Mouse (Mus musculus) ES-E14 (cell line): ENCODE data around the gene Ankrd34a. TPM values are rescaled to one million over a fixed set of nuclear protein-coding genes. Genes with fewer than 3 reads are reported as not detected.
A peak's percentile ranks its signal among the peaks of the same experiment; 100 is the strongest.

ENCODE experiments used
- DNase-seq: peaks from one replicate; pipeline ENCODE4 v3.0.0-alpha.2; 2013; ENCODE audit warnings: low read depth, low spot score
- H3K27ac ChIP-seq: 2 replicates; pipeline ENCODE4 v1.5.1; 2012; ENCODE audit warnings: low read depth, mild to moderate bottlenecking, low read length, moderate library complexity, mixed read lengths; ENCODE audit not compliant: poor library complexity, insufficient read depth, severe bottlenecking
- H3K36me3 ChIP-seq: 2 replicates; pipeline ENCODE4 v1.6.1; 2012; ENCODE audit warnings: mild to moderate bottlenecking, low read length, moderate library complexity, mixed read lengths; ENCODE audit not compliant: control insufficient read depth, poor library complexity, insufficient read depth, severe bottlenecking
- H3K4me1 ChIP-seq, 2 experiments: fragments of 150-350 bp in 1 of 2; sonication (generic) in 1 of 2; 2 replicates each; pipeline ENCODE4 v1.6.1; 2012; ENCODE audit warnings: low read length in 2 of 2, mild to moderate bottlenecking in 1 of 2, mixed read lengths in 1 of 2; ENCODE audit not compliant: control insufficient read depth in 2 of 2, insufficient read depth in 2 of 2, poor library complexity in 1 of 2
- H3K4me3 ChIP-seq, 2 experiments: fragments of 150-350 bp in 1 of 2; sonication (generic) in 1 of 2; 2 replicates each; pipeline ENCODE4 v1.5.1; 2012; ENCODE audit warnings: low read length in 2 of 2, low read depth in 1 of 2, mild to moderate bottlenecking in 1 of 2, mixed read lengths in 1 of 2; ENCODE audit not compliant: insufficient read depth in 1 of 2, poor library complexity in 1 of 2, severe bottlenecking in 1 of 2
- H3K9ac ChIP-seq: 2 replicates; pipeline ENCODE4 v1.6.1; 2012; ENCODE audit warnings: low read depth, mild to moderate bottlenecking, low read length, mixed read lengths; ENCODE audit not compliant: poor library complexity, insufficient read depth, severe bottlenecking
- H3K9me3 ChIP-seq: fragments of 150-350 bp; sonication (generic); 2 replicates; pipeline ENCODE4 v1.6.1; 2012; ENCODE audit warnings: low read depth, mild to moderate bottlenecking, low read length; ENCODE audit not compliant: control insufficient read depth, insufficient read depth
- CHD2 ChIP-seq: IDR thresholded peaks from 2 replicates; pipeline ENCODE4 v1.6.1; 2014; ENCODE audit warnings: mild to moderate bottlenecking, low read depth, low read length, inconsistent platforms
- HCFC1 ChIP-seq: IDR thresholded peaks from 2 replicates; pipeline ENCODE4 v1.6.1; 2012; ENCODE audit warnings: low read length, inconsistent platforms, borderline replicate concordance; ENCODE audit not compliant: insufficient read depth
- MAFK ChIP-seq: IDR thresholded peaks from 2 replicates; pipeline ENCODE4 v1.6.1; 2014; ENCODE audit warnings: mild to moderate bottlenecking, low read depth, low read length, inconsistent platforms; ENCODE audit not compliant: insufficient read depth
- ZC3H11A ChIP-seq: IDR thresholded peaks from 2 replicates; pipeline ENCODE4 v1.6.1; 2012; ENCODE audit warnings: low read depth, mild to moderate bottlenecking, inconsistent platforms, low read length, borderline replicate concordance
- ZNF384 ChIP-seq: IDR thresholded peaks from 2 replicates; pipeline ENCODE4 v1.6.1; 2012; ENCODE audit warnings: low read depth, low read length, inconsistent platforms
- in situ Hi-C, 2 experiments: fragments of 600-800 bp; cut with MboI; formaldehyde crosslinking; loops; one replicate each; pipeline ENCODE4 v1.15.1; 2025; ENCODE audit warnings: low sequenced_read_pairs in 2 of 2, inconsistent platforms in 1 of 2; ENCODE audit not compliant: unreplicated experiment in 2 of 2
- total RNA-seq: library from RNA; depleted of rRNA; stranded (reverse); fragments of 300-350 nt; gene quantifications from 2 replicates; pipeline ENCODE4 v1.2.3, GENCODE M21; 2012

Ankrd34a gene
- total RNA-seq, 1 experiment: 0.67 TPM

DNA sequence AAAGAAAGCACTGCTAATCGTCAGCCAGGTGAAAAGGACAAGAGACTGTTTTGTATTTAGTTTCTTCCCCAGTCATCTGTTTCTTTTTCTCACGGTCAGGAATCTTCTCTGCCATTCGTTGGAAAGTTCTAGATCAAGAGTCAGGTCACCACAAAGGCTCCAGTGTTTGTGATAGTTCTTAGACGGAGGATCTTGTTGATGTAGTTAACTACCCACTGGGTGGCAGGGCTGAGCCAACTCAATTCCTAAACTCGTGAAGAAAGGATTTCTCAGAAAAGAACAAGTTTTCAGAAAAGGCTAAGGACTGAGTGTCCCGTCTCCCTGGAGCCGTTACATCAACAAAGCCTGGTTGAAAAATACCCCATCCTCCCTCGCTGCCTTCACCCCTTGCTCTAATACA lies 45.2 kb upstream of the Ankrd34a start:
- Histone ChIP-seq H3K36me3 (no peaks in the 10 kb centered on the region), H3K4me1 (peaks cover 2 to 13% of the 10 kb centered on the region in 2 experiments), H3K27ac (no peak overlapping the region), H3K9me3 (no peaks in the 10 kb centered on the region), H3K4me3 (no peak overlapping the region), H3K9ac (no peak overlapping the region)
- DNase-seq: no peak
- in situ Hi-C loops: no loop called here
- TF ChIP-seq HCFC1: no peak
- no peak for TF ChIP-seq MAFK
- TF ChIP-seq ZNF384: no peak
- TF ChIP-seq ZC3H11A: 0 out of 2 replicates have a peak, but pooled peaks have one; percentile 49
- no peak for TF ChIP-seq CHD2

- in situ Hi-C loops: no loop called here
- no peak overlapping the region for H3K27ac ChIP-seq
- no peak for DNase-seq
- no peaks in the 10 kb centered on the region for H3K9me3 ChIP-seq
- no peak for TF ChIP-seq HCFC1
- TF ChIP-seq MAFK: no peak
- no peak for TF ChIP-seq ZC3H11A
- TF ChIP-seq CHD2: no peak
- TF ChIP-seq ZNF384: no peak
- peaks cover 2 to 13% of the 10 kb centered on the region in 2 experiments for H3K4me1 ChIP-seq
- no peak overlapping the region for H3K9ac ChIP-seq
- no peaks in the 10 kb centered on the region for H3K36me3 ChIP-seq
- no peak overlapping the region for H3K4me3 ChIP-seq
These were observed 44.5 kb upstream of the Ankrd34a start for GRCm38 (mm10) chr3:96551890-96552289.

- DNase-seq: no peak
- in situ Hi-C loops: no loop called here
- Histone ChIP-seq H3K9me3 (no peaks in the 10 kb centered on the region), H3K4me1 (peaks cover 2 to 13% of the 10 kb centered on the region in 2 experiments), H3K27ac (no peak overlapping the region), H3K36me3 (no peaks in the 10 kb centered on the region), H3K4me3 (no peak overlapping the region), H3K9ac (no peak overlapping the region)
- TF ChIP-seq ZC3H11A (no peak), MAFK (no peak), HCFC1 (no peak), CHD2 (no peak), ZNF384 (no peak)
These were observed 42.8 kb upstream of the Ankrd34a start for GRCm38 (mm10) chr3:96553601-96554000.

- no peak overlapping the region for H3K4me3 ChIP-seq
- peaks cover 4% of the 10 kb centered on the region for H3K36me3 ChIP-seq
- no peaks in the 10 kb centered on the region for H3K9me3 ChIP-seq
- no peak for TF ChIP-seq HCFC1
- TF ChIP-seq ZC3H11A: no peak
- no peak overlapping the region for H3K27ac ChIP-seq
- H3K4me1 ChIP-seq: peaks cover 2 to 13% of the 10 kb centered on the region in 2 experiments
- DNase-seq: no peak
- in situ Hi-C loops: no loop called here
- H3K9ac ChIP-seq: no peak overlapping the region
These were observed 42.2 kb upstream of the Ankrd34a start for GRCm38 (mm10) chr3:96554251-96554650.

- peaks cover 13% of the 10 kb centered on the region for H3K36me3 ChIP-seq
- DNase-seq: no peak
- no peaks in the 10 kb centered on the region for H3K9me3 ChIP-seq
- TF ChIP-seq CHD2 (no peak), MAFK (no peak), HCFC1 (no peak), ZC3H11A (no peak), ZNF384 (no peak)
- in situ Hi-C loops: no loop called here
- H3K27ac ChIP-seq: no peak overlapping the region
- no peak overlapping the region for H3K4me3 ChIP-seq
- no peak overlapping the region for H3K9ac ChIP-seq
- peaks cover 2 to 11% of the 10 kb centered on the region in 2 experiments for H3K4me1 ChIP-seq
These were observed 41.3 kb upstream of the Ankrd34a start for GRCm38 (mm10) chr3:96555041-96555596.
